Mouse (Mus musculus): ENCODE data around the gene Cep89.

Gene Cep89

DNA sequence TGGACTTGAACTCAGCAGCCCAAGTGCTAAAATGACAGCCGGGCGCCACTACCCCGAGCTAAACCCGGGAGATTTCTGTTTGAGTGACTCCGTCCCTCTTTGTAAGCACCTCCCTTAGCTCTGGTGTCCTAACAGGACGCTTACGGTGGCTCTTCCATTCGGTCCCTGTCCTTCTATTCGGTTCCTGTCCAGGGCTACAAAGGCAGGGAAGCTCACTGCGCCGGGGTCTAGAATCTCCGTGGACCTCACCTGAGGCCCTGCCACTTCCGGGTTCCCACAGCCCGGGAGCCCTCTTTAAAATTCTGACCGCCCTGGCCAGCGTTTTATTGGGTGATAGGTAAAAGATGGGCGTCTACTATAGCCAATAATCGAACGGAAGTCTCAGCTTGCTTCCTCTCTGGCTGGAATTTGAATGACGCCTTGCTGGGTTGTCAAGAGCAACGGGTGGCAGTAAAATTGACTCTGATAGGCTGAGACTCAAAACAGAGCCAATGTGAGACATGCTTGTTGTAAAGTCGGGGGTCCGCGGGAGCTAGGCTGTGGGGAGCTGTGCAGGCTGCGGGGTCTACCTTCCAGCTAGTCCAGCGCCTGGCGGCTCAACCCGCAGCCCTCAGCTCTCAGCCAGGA is at the start of gene Cep89, which contains the start of gene Faap24:
Gene Cep89 (plus strand): TSS at position 494 of the 627 bp plus-strand sequence.
Gene Faap24 (minus strand): TSS at position 295 of the 627 bp plus-strand sequence.
- peak; percentile 99 for DNase-seq (ENCODE audit: low read depth)

DNA sequence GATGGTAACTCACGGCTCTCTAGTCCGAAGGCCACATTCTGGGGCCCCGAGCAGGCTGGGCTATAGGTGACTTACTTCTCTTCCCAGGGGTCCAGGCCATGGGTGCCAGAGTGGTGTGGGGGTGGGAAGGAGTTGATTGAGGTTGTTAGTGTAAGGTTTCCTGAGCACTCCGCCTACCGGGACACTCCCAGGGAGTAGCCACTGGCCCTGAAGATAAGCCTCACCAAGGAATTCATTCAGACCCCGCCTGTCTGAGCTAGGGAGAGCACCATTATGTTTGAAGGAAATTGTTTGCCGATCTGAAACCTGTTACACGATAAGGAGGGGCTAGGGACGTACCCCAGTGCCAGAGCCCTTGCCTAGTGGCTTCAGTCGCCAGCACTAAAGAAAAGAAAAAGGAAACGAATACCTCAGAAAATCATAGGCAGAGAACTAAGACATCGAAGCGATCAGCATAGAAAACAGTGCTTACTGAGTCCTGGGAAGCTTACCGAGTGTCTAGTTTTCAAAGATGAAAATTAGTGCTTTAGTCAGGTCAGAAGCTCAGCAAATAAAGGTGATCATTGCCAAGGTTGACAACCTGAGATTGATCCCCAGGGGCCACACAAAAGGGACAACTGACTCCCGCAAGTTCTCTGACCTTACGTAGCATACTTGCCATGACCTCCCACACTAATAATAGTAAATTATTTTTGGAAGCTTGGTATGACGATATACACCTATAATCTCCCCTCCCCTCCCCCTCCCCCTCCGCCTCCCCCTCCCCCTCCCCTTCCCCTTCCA is 48.7 kb upstream of the Cep89 start:
- DNase-seq (ENCODE audit: low read depth) = no peak

- DNase-seq (ENCODE audit: low read depth) = no peak
Observed at GRCm38 (mm10) chr7:35349022-35349421, 47.8 kb upstream of the Cep89 start.

DNA sequence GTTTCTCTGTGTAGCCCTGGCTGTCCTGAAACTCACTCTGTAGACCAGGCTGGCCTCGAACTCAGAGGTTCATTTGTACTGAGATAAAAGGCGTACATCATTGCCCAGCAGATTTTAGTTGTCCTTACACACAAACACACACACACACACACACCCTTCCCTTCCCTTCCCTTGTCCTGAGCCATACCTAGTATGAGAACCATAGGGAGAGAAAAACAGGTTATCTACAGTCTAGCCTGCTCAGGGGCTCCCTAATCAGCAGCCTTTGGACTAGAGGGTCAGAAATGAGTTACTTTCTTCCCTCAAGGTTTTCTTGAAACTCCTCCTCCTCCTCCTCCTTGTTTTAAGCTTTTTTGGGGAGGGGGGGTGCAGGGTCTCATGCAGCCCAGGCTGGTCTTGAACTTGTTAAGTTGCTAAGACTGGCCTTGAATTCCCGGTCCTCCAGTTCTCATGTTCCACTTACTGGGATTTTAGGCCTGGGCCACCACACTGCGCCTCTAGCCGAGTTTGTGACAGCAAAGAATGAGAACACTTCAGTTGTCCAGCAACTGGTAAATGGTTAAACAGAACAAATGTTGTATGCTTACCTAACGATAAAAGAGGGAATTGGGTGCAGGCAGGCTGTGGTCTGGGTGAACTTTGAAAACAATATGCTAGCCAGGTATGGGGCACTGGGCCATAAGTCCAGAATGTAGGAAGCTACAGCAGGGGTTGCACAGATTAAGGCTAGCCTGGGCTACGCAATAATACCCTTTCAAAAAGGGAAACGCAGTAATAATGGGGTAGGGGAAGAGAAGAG is 46.8 kb upstream of the Cep89 start:
- DNase-seq (ENCODE audit: low read depth) = no peak

GRCm38 (mm10) chr7:35351155-35351554 is 45.7 kb upstream of the Cep89 start:
- DNase-seq (ENCODE audit: low read depth) = no peak

- no peak for DNase-seq (ENCODE audit: low read depth)
Observed at GRCm38 (mm10) chr7:35353306-35353705, 43.5 kb upstream of the Cep89 start.

- DNase-seq (ENCODE audit: low read depth) = no peak
Observed at GRCm38 (mm10) chr7:35355303-35355872, 41.4 kb upstream of the Cep89 start.

- no peak for DNase-seq (ENCODE audit: low read depth)
Observed at GRCm38 (mm10) chr7:35357621-35358020, 39.2 kb upstream of the Cep89 start.

DNA sequence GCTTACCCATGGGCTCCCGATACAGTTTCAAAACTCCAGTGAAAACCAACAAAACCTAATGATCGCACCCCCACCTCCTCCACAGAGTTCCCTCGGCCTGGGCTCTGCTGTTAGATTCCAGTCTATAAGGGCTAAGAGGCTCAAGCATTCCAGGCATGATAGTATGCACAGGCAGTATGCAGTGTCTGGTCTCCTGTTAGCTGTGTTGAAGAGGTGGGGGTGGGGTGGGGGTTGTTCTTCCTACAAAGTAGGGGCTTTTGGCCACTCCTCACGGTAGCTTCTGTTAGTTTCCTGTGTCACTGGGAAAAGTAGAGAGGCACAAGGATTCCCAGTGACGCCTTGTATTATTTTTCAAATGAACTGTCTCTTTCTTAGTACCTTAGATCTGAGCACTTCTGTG is 34.6 kb upstream of the Cep89 start:
- no peak for DNase-seq (ENCODE audit: low read depth)

DNA sequence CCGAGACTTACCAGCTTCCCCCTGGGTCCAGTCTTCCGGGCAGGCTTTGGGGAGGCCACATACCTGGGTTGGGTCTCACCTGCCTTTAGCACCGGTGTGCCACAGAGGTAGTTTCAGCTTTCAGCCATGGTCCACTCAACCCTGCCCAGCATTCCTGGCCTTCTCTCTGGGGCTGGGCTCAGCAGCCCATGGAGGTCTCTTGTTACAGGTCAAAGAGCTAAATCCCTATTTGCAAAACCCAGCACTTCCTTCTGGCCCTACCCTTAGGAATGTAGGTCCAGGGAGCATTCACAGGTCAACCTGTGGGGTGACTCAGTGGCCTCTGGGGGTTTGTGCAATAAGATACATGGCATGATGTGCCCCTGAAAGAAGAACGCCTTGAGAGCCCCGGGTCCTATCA is 34.0 kb upstream of the Cep89 start:
- no peak for DNase-seq (ENCODE audit: low read depth)

- DNase-seq (ENCODE audit: low read depth) = no peak
Observed at GRCm38 (mm10) chr7:35365161-35365910, 31.5 kb upstream of the Cep89 start.

GRCm38 (mm10) chr7:35371096-35371495 is 25.7 kb upstream of the Cep89 start:
- DNase-seq (ENCODE audit: low read depth) = no peak

DNA sequence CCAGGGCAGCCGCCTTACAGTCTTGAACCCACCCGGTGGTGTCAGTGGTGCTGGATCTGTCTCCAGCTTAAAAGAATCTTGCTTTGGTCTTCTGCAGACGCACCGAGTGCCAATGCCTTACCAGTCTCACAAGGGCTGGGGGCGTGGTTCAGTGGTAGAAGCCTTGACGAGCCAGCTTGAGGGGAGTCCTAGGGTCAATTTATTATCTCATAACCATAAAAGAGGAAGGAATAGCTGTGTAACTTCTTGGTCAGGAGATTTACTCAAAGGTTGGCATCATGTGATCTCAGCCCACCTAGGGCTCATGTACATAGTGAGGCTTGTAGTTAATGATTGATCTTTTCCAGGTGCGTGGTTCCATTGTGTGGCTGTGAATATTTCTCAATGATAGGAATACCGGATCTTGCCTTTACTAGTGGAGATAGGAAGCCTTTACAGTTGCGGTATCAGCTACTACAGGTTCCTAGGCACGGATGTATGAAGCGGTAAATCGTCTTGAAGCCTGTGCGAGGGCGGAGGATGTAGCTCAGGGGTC is 24.3 kb upstream of the Cep89 start:
- DNase-seq (ENCODE audit: low read depth) = no peak

GRCm38 (mm10) chr7:35373146-35373989 is 23.5 kb upstream of the Cep89 start:
- no peak for DNase-seq (ENCODE audit: low read depth)

DNA sequence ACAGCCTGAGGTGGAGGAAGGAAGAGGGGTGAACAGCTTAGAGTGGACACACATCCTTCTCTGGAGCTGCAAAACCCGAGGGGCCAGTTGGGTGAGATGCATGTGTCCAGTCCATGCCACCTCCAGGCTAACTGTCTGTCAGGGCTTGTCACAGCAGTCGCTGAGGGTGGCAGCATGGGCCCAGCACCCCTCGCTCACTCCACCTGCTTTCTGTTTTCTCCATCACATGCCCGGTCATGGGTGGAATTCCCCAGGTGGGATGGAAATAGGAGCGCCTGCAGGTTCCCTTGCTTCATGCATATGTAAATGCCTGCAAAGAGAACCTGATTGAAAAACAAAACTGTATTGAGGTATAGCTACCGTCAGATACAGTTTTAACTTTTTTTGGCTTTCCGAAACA is 22.6 kb upstream of the Cep89 start:
- DNase-seq (ENCODE audit: low read depth) = no peak

DNA sequence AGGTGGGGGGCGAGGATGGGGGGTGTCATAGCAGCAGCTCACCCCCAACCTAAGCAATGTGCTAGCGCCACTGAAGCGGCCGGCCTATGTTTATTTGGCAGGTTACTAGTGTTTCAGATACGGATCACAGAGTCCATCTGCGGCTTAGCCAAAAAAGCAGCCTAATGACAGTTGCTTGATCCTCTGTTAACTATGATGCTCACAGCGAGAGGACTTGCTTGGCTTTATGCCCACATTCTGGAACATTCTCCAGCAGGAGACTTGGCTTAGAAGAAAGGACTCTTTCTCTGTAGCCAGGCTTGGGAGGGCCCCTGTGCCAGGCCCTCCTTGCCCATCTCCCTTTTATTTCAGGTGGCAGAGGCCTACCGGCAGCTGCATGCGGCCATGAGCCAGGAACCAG is 20.2 kb upstream of the Cep89 start:
- DNase-seq (ENCODE audit: low read depth) = no peak

- no peak for DNase-seq (ENCODE audit: low read depth)
Observed at GRCm38 (mm10) chr7:35379492-35380119, 17.2 kb upstream of the Cep89 start.

GRCm38 (mm10) chr7:35380351-35380750 is 16.5 kb upstream of the Cep89 start:
- no peak for DNase-seq (ENCODE audit: low read depth)

DNA sequence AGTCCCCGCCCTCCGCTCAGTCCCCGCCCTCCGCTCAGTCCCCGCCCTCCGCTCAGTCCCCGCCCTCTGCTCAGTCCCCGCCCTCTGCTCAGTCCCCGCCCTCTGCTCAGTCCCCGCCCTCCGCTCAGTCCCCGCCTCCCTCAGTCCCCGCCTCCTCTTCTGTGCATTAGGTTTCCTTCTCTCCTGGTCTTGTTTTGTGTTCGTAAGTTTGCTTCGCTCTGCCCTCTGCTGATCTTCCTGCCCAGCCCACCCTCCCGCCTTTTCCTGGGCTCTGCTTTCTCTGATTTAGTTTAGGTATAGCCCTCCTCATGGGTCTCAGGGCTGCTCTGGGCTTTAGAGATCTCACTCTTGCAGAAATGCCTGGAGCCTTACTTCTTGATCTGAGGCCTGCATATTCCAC is 15.0 kb upstream of the Cep89 start:
- no peak for DNase-seq (ENCODE audit: low read depth)
